Mouse (Mus musculus): ENCODE data around the gene Stradb.

DNA sequence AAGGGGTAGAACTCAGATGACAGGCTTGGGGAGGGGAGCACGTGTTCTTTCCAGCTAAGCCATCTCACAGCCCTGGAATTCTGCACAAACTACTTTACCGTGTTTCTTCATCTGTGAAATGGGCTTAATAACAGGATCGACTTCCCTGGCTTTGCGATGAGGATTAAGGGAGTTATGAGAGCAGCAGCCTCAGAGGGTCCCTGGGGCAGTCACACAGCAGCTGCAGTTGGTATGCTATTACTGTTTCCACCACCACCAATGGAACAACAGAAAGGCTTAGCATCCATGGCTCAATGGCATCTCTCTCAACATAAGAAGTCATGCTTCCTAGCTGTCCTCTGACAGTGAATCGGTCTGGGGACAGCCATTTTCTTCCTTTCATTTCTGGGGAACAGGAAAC is 20.8 kb upstream of the Stradb start:
- no peak for TF ChIP-seq GABPA (IDR thresholded peaks at IDR 0.05; ENCODE audit: insufficient replicate concordance, low read depth, low read length)
- no peak for TF ChIP-seq CTCF (conservative IDR thresholded peaks at IDR 0.05 in 1 of 2, IDR thresholded peaks at IDR 0.05 in 1 of 2; ENCODE audit: low read depth in 2 of 2, low read length in 2 of 2)
- no peak for TF ChIP-seq ZNF384 (IDR thresholded peaks at IDR 0.05; ENCODE audit: low read depth, low read length)
- TF ChIP-seq EP300 (IDR thresholded peaks at IDR 0.05; ENCODE audit: low read length) = no peak
- no peak for TF ChIP-seq TBP (conservative IDR thresholded peaks at IDR 0.05; ENCODE audit: low read depth, low read length)
- no peak for TF ChIP-seq USF1 (IDR thresholded peaks at IDR 0.05; ENCODE audit: low read depth, low read length)
- TF ChIP-seq ETS1 (conservative IDR thresholded peaks at IDR 0.05; ENCODE audit: low read depth, low read length) = no peak
- no peak for TF ChIP-seq POLR2A (IDR thresholded peaks at IDR 0.05; ENCODE audit: low read depth, low read length)
- TF ChIP-seq CHD2 (IDR thresholded peaks at IDR 0.05; ENCODE audit: low read length) = no peak
- TF ChIP-seq JUND (conservative IDR thresholded peaks at IDR 0.05; ENCODE audit: low read depth, low read length) = no peak

Measured in CH12.LX (cell line).